9 mouse cellular contexts compared by ENCODE assay signal in genomic region chr10:21701580-21701979, GRCm38 (mm10).
A peak's percentile ranks its signal among the peaks of the same experiment; 100 is the strongest.
DNase-seq lines count a peak whose midpoint lies in the region; ATAC-seq and TF ChIP-seq lines count a peak whose summit lies in the region.
"Had no signal": no experiment of that assay in that cellular context is flagged by ENCODE, and none has a peak within 500 bp of the region (broad histone marks: within the 10 kb centered on the region; RNA-seq: fewer than 3 reads in every experiment).

No protein-coding gene starts in this region.

- no peaks in the 10 kb centered on the region for H3K27me3 ChIP-seq in midbrain, embryonic 10.5 days (ENCODE audit: low read depth, poor library complexity, severe bottlenecking)
- no peaks in the 10 kb centered on the region; the same call in 1 of the 2 replicates for H3K27me3 ChIP-seq in midbrain, postnatal 0 days (ENCODE audit: insufficient read depth, low read length)
- H3K27me3 ChIP-seq: heart, embryonic 13.5 days had no signal

- no peak overlapping the region for H3K4me3 ChIP-seq in midbrain, embryonic 10.5 days
- H3K4me3 ChIP-seq in midbrain, postnatal 0 days (ENCODE audit: low read depth, low read length) = no peak overlapping the region
- H3K4me3 ChIP-seq: heart, embryonic 13.5 days had no signal

- WGBS in midbrain, embryonic 10.5 days = 38% methylated on average over 3 of the region's 3 CpGs
- 12% methylated on average over 3 of the region's 3 CpGs for WGBS in midbrain, postnatal 0 days

- peaks cover 9% of the 10 kb centered on the region for H3K4me1 ChIP-seq in midbrain, embryonic 10.5 days
- H3K4me1 ChIP-seq in midbrain, postnatal 0 days (ENCODE audit: insufficient read depth, low read length) = no peaks in the 10 kb centered on the region

- H3K4me2 ChIP-seq in midbrain, postnatal 0 days (ENCODE audit: low read depth, low read length, poor library complexity, severe bottlenecking) = no peak overlapping the region
- H3K4me2 ChIP-seq: heart, embryonic 13.5 days had no signal

- peak; percentile 68 for ATAC-seq in frontal cortex, adult (ENCODE audit: low TSS enrichment)
- ATAC-seq in midbrain, postnatal 0 days (ENCODE audit: low FRiP score) = no peak

- H3K36me3 ChIP-seq in midbrain, embryonic 10.5 days = no peaks in the 10 kb centered on the region
- no peaks in the 10 kb centered on the region for H3K36me3 ChIP-seq in midbrain, postnatal 0 days (ENCODE audit: insufficient read depth, low read length)
- H3K36me3 ChIP-seq: heart, embryonic 13.5 days had no signal

- no peak for TF ChIP-seq CTCF in midbrain, postnatal 0 days (IDR thresholded peaks at IDR 0.05)

- intact Hi-C loops in heart, postnatal 10 days (cut with DNase I) = loop anchor here (2.0 to 5.0 kb wide), 3 partner anchors 15 to 291 kb away; no protein-coding TSS in a partner anchor

- no peak overlapping the region for H3K9ac ChIP-seq in midbrain, postnatal 0 days (replicated peaks; ENCODE audit: low read length, poor library complexity, severe bottlenecking)
- H3K9ac ChIP-seq: heart, embryonic 13.5 days had no signal

- H3K27ac ChIP-seq in midbrain, embryonic 10.5 days (replicated peaks) = no peak overlapping the region
- no peak overlapping the region for H3K27ac ChIP-seq in midbrain, postnatal 0 days (ENCODE audit: low read depth, low read length)
- H3K27ac ChIP-seq: heart, embryonic 13.5 days had no signal

- no peaks in the 10 kb centered on the region for H3K9me3 ChIP-seq in midbrain, embryonic 10.5 days (replicated peaks)
- no peaks in the 10 kb centered on the region for H3K9me3 ChIP-seq in midbrain, postnatal 0 days (ENCODE audit: low read length)
- H3K9me3 ChIP-seq: heart, embryonic 13.5 days had no signal

- DNase-seq in frontal cortex, postnatal 25 days (ENCODE audit: low spot score in 2 of 2) = no peak
- peak; percentile 17 for DNase-seq in midbrain, embryonic 10.5 days (ENCODE audit: low spot score)
- DNase-seq in midbrain, postnatal 0 days (ENCODE audit: low spot score) = no peak
- DNase-seq in heart, postnatal 10 days = peak; percentile 15 to 37
- DNase-seq in lung, postnatal 4 days = peak; percentile 45 to 71
- DNase-seq in spleen, postnatal 36 days (ENCODE audit: low spot score in 2 of 2) = no peak
- no peak for DNase-seq in cerebellum, postnatal 4 days (ENCODE audit: low spot score in 2 of 2)

Comparison
In these comparisons a context has a peak if more than half of its experiments do, and no peak if none do; other contexts are left out.
1. DNase-seq: peak in midbrain, embryonic 10.5 days (single experiment), heart, postnatal 10 days (2 of 2) and lung, postnatal 4 days (2 of 2); none in frontal cortex, postnatal 25 days (0 of 2), midbrain, postnatal 0 days (single experiment), spleen, postnatal 36 days (0 of 2) and cerebellum, postnatal 4 days (0 of 2).